In genomic region chr13:41855206-41856185, GRCm38 (mm10) we compare ENCODE assay signal across 13 mouse cellular contexts. TPM values are rescaled to one million over a fixed set of nuclear protein-coding genes. Genes with fewer than 3 reads are reported as not detected.
A peak's percentile ranks its signal among the peaks of the same experiment; 100 is the strongest.
DNase-seq lines count a peak whose midpoint lies in the region; ATAC-seq lines count a peak whose summit lies in the region.
"Had no signal": no experiment of that assay in that cellular context is flagged by ENCODE, and none has a peak within 500 bp of the region (broad histone marks: within the 10 kb centered on the region; RNA-seq: fewer than 3 reads in every experiment).

No protein-coding gene starts in this region.

- no peaks in the 10 kb centered on the region for H3K9me3 ChIP-seq in embryonic facial prominence, embryonic 11.5 days (replicated peaks; ENCODE audit: control insufficient read depth, low read length)
- no peaks in the 10 kb centered on the region for H3K9me3 ChIP-seq in embryonic facial prominence, embryonic 10.5 days
- H3K9me3 ChIP-seq in lung, embryonic 15.5 days, result no peaks in the 10 kb centered on the region
- H3K9me3 ChIP-seq: embryonic facial prominence, embryonic 12.5 days; liver, embryonic 12.5 days had no signal

- 75% methylated on average over 13 of the region's 13 CpGs for WGBS in embryonic facial prominence, embryonic 11.5 days
- WGBS in embryonic facial prominence, embryonic 10.5 days, result 67% methylated on average over 13 of the region's 13 CpGs
- 71% methylated on average over 13 of the region's 13 CpGs for WGBS in lung, embryonic 15.5 days

- no peaks in the 10 kb centered on the region for H3K27me3 ChIP-seq in embryonic facial prominence, embryonic 11.5 days (ENCODE audit: control insufficient read depth, insufficient read depth, low read length)
- no peaks in the 10 kb centered on the region for H3K27me3 ChIP-seq in embryonic facial prominence, embryonic 10.5 days (replicated peaks; ENCODE audit: low read depth, poor library complexity, severe bottlenecking)
- H3K27me3 ChIP-seq in lung, embryonic 15.5 days, result no peaks in the 10 kb centered on the region
- H3K27me3 ChIP-seq: embryonic facial prominence, embryonic 12.5 days; liver, embryonic 12.5 days had no signal

- no peak overlapping the region for H3K27ac ChIP-seq in embryonic facial prominence, embryonic 11.5 days (replicated peaks; ENCODE audit: low read depth, low read length)
- no peak overlapping the region for H3K27ac ChIP-seq in embryonic facial prominence, embryonic 10.5 days (replicated peaks)
- peak overlapping the region; percentile 61 for H3K27ac ChIP-seq in lung, embryonic 15.5 days
- H3K27ac ChIP-seq: embryonic facial prominence, embryonic 12.5 days; hindbrain, embryonic 14.5 days; liver, embryonic 12.5 days had no signal

- no peak for ATAC-seq in embryonic facial prominence, embryonic 11.5 days (replicated peaks; ENCODE audit: insufficient number of reproducible peaks, low FRiP score, low TSS enrichment, low read depth)
- ATAC-seq in lung, embryonic 15.5 days (ENCODE audit: borderline replicate concordance, extremely low read depth, low FRiP score, low TSS enrichment), result peak; percentile 72; the same call in 1 of the 2 replicates
- no peak for ATAC-seq in megakaryocyte, adult 5-6 weeks (ENCODE audit: poor library complexity, severe bottlenecking)
- ATAC-seq: liver, embryonic 12.5 days; midbrain, embryonic 16.5 days had no signal

- H3K4me3 ChIP-seq in embryonic facial prominence, embryonic 11.5 days (ENCODE audit: low read depth, low read length), result no peak overlapping the region
- H3K4me3 ChIP-seq in embryonic facial prominence, embryonic 10.5 days, result no peak overlapping the region
- H3K4me3 ChIP-seq in lung, embryonic 15.5 days, result no peak overlapping the region
- H3K4me3 ChIP-seq: embryonic facial prominence, embryonic 12.5 days; liver, embryonic 12.5 days had no signal

- H3K4me2 ChIP-seq in embryonic facial prominence, embryonic 11.5 days (ENCODE audit: low read depth, low read length), result 0 out of 2 replicates have a peak overlapping the region, but pooled peaks have one; percentile 3
- no peak overlapping the region for H3K4me2 ChIP-seq in lung, embryonic 15.5 days
- H3K4me2 ChIP-seq: embryonic facial prominence, embryonic 12.5 days; hindbrain, embryonic 14.5 days; liver, embryonic 12.5 days had no signal

- H3K4me1 ChIP-seq in embryonic facial prominence, embryonic 11.5 days (ENCODE audit: control insufficient read depth, insufficient read depth, low read length), result no peaks in the 10 kb centered on the region
- H3K4me1 ChIP-seq in embryonic facial prominence, embryonic 10.5 days, result peaks cover 10% of the 10 kb centered on the region
- H3K4me1 ChIP-seq in lung, embryonic 15.5 days, result peaks cover 10% of the 10 kb centered on the region; the same call in 1 of the 2 replicates
- H3K4me1 ChIP-seq: liver, embryonic 12.5 days had no signal

- no peak for DNase-seq in embryonic facial prominence, embryonic 11.5 days (ENCODE audit: low spot score)
- no peak for DNase-seq in embryonic facial prominence, embryonic 10.5 days (ENCODE audit: low spot score)
- peak; percentile 11 for DNase-seq in urinary bladder, postnatal 14 days (ENCODE audit: low spot score)
- DNase-seq in urinary bladder, adult 2 months (ENCODE audit: low spot score), result no peak
- DNase-seq in frontal cortex, postnatal 10 days (ENCODE audit: low spot score in 2 of 2), result no peak
- DNase-seq in gastrocnemius, postnatal 4 days (ENCODE audit: low spot score in 2 of 2), result no peak

- H3K9ac ChIP-seq in embryonic facial prominence, embryonic 11.5 days (replicated peaks; ENCODE audit: low read length), result no peak overlapping the region
- no peak overlapping the region for H3K9ac ChIP-seq in lung, embryonic 15.5 days
- H3K9ac ChIP-seq: embryonic facial prominence, embryonic 12.5 days; hindbrain, embryonic 14.5 days; liver, embryonic 12.5 days had no signal

- H3K36me3 ChIP-seq in embryonic facial prominence, embryonic 11.5 days (replicated peaks; ENCODE audit: control insufficient read depth, insufficient read depth, low read depth, low read length), result no peaks in the 10 kb centered on the region
- no peaks in the 10 kb centered on the region for H3K36me3 ChIP-seq in embryonic facial prominence, embryonic 10.5 days (replicated peaks)
- no peaks in the 10 kb centered on the region for H3K36me3 ChIP-seq in lung, embryonic 15.5 days
- H3K36me3 ChIP-seq: embryonic facial prominence, embryonic 12.5 days; liver, embryonic 12.5 days had no signal

RNA-seq across cellular contexts. Expression of gene Adtrp, which starts 8.0 kb away (rescaled TPM):
- polyA plus RNA-seq in embryonic facial prominence, embryonic 11.5 days (2014; fragmentation: Nextera tagmentation; extraction: Ambion mirVana), result 0.45 TPM in 1 of 2 replicates, not detected in the other
- not detected in 2 replicates for polyA plus RNA-seq in embryonic facial prominence, embryonic 10.5 days (2016; fragmentation: Nextera tagmentation; extraction: Ambion mirVana)
- polyA plus RNA-seq in urinary bladder, adult 2 months (2012; rRNA removed), result 16.6 and 23.3 TPM in 2 replicates
- polyA plus RNA-seq in lung, embryonic 15.5 days (2015; fragmentation: Nextera tagmentation; extraction: Ambion mirVana), result 0.21 and 0.38 TPM in 2 replicates
- 1.6 and 10.1 TPM in 2 replicates for total RNA-seq in megakaryocyte, adult 5-6 weeks (2015)
- total RNA-seq in megakaryocyte, adult 5-6 weeks (2017), result 7.9 and 12.8 TPM in 2 replicates
- total RNA-seq in gastrocnemius, postnatal 4 days (2021), result under 1 TPM; 0.74 to 0.88 TPM
- polyA plus RNA-seq: C2C12; liver, embryonic 12.5 days; midbrain, embryonic 16.5 days had no signal

Comparison
In these comparisons a context has a peak if more than half of its experiments do, and no peak if none do; other contexts are left out.
1. RNA of gene Adtrp, which starts 8.0 kb away (polyA plus RNA-seq): 16.6 to 23.3 TPM in urinary bladder, adult 2 months; 0.45 TPM in embryonic facial prominence, embryonic 11.5 days, 0.21 to 0.38 TPM in lung, embryonic 15.5 days and not detected in embryonic facial prominence, embryonic 10.5 days; every median in the first group is over 10 times any median in the second.